Mouse (Mus musculus): ENCODE data around the gene Cit. TPM values are rescaled to one million over a fixed set of nuclear protein-coding genes. Genes with fewer than 3 reads are reported as not detected.

The Cit gene
- polyA plus RNA-seq, 1 experiment from 2014 or later = 30.7 TPM

DNA sequence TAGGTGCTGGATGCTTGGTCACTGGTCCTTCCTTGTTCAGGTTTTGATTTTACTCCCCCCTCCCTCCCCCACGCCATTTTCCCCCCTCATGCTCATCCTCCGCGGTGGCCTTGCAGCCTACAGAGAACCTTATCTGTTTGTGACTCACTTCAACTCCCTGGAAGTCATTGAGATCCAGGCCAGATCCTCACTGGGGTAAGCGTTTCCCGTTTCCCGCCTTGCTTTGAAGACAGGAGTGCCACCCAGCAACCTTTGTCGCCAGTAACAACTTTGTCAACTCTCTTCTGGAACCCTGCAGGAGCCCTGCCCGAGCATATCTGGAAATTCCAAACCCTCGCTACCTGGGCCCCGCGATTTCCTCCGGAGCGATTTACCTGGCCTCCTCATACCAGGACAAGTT is 152.3 kb downstream of the Cit start:
- H3K4me1 ChIP-seq (ENCODE audit: control insufficient read depth, insufficient read depth, low read length) = no peaks in the 10 kb centered on the region
- no peak overlapping the region for H3K27ac ChIP-seq (replicated peaks; ENCODE audit: low read depth, low read length)
- H3K4me3 ChIP-seq (ENCODE audit: low read depth, low read length) = no peak overlapping the region
- H3K36me3 ChIP-seq (ENCODE audit: control insufficient read depth, insufficient read depth, low read length) = peaks cover 5% of the 10 kb centered on the region; the same call in 1 of the 2 replicates
- H3K9ac ChIP-seq (ENCODE audit: low read length) = no peak overlapping the region
- H3K4me2 ChIP-seq (ENCODE audit: low read depth, severe bottlenecking) = no peak overlapping the region
- ATAC-seq (ENCODE audit: insufficient number of reproducible peaks, low FRiP score, low TSS enrichment, low read depth) = no peak
- H3K9me3 ChIP-seq (ENCODE audit: control insufficient read depth, low read length) = no peaks in the 10 kb centered on the region
- DNase-seq (ENCODE audit: low spot score) = no peak
- 76% methylated on average over 13 of the region's 13 CpGs for WGBS
- H3K27me3 ChIP-seq (ENCODE audit: control insufficient read depth, insufficient read depth, low read length) = no peaks in the 10 kb centered on the region

- Histone ChIP-seq H3K9me3 (ENCODE audit: control insufficient read depth, low read length) (no peaks in the 10 kb centered on the region), H3K9ac (ENCODE audit: low read length) (no peak overlapping the region), H3K4me2 (ENCODE audit: low read depth, severe bottlenecking) (no peak overlapping the region), H3K4me3 (ENCODE audit: low read depth, low read length) (no peak overlapping the region), H3K27ac (replicated peaks; ENCODE audit: low read depth, low read length) (no peak overlapping the region), H3K27me3 (ENCODE audit: control insufficient read depth, insufficient read depth, low read length) (no peaks in the 10 kb centered on the region), H3K4me1 (ENCODE audit: control insufficient read depth, insufficient read depth, low read length) (no peaks in the 10 kb centered on the region), H3K36me3 (ENCODE audit: control insufficient read depth, insufficient read depth, low read length) (peaks cover 7% of the 10 kb centered on the region; the same call in 1 of the 2 replicates)
- 87% methylated on average over 8 of the region's 8 CpGs for WGBS
- DNase-seq (ENCODE audit: low spot score) = no peak
- ATAC-seq (ENCODE audit: insufficient number of reproducible peaks, low FRiP score, low TSS enrichment, low read depth) = no peak
These were observed 158.1 kb downstream of the Cit start for GRCm38 (mm10) chr5:116003154-116003553.

GRCm38 (mm10) chr5:116003825-116004224 is 158.7 kb downstream of the Cit start:
- Histone ChIP-seq H3K4me2 (ENCODE audit: low read depth, severe bottlenecking) (no peak overlapping the region), H3K27ac (replicated peaks; ENCODE audit: low read depth, low read length) (no peak overlapping the region), H3K27me3 (ENCODE audit: control insufficient read depth, insufficient read depth, low read length) (no peaks in the 10 kb centered on the region), H3K4me3 (ENCODE audit: low read depth, low read length) (no peak overlapping the region), H3K9me3 (ENCODE audit: control insufficient read depth, low read length) (no peaks in the 10 kb centered on the region), H3K4me1 (ENCODE audit: control insufficient read depth, insufficient read depth, low read length) (no peaks in the 10 kb centered on the region), H3K9ac (ENCODE audit: low read length) (no peak overlapping the region), H3K36me3 (ENCODE audit: control insufficient read depth, insufficient read depth, low read length) (peaks cover 7% of the 10 kb centered on the region; the same call in 1 of the 2 replicates)
- WGBS = 47% methylated on average over 13 of the region's 13 CpGs
- ATAC-seq (ENCODE audit: insufficient number of reproducible peaks, low FRiP score, low TSS enrichment, low read depth) = no peak
- no peak for DNase-seq (ENCODE audit: low spot score)

DNA sequence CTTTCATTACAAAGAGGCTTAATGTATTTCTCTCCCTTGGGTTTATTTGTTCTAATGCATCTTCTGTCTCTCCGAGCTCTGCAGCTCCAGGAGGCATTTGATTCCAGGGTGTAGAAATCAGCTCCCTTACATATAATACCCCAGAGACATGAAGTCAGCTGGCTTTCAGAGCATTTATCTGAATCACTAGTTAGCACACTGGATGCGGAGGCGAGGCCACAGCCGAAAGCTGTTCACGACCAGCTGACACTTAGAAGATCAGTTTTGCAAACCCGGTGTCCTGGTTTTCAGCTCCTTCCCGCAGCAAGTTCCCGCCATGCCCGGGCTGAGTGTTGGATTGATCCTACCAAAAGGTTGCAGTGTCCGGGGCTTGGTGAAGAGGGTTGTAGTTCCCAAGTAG is 159.2 kb downstream of the Cit start:
- Histone ChIP-seq H3K36me3 (ENCODE audit: control insufficient read depth, insufficient read depth, low read length) (peaks cover 7% of the 10 kb centered on the region; the same call in 1 of the 2 replicates), H3K9ac (ENCODE audit: low read length) (no peak overlapping the region), H3K9me3 (ENCODE audit: control insufficient read depth, low read length) (no peaks in the 10 kb centered on the region), H3K27ac (replicated peaks; ENCODE audit: low read depth, low read length) (no peak overlapping the region), H3K4me3 (ENCODE audit: low read depth, low read length) (no peak overlapping the region), H3K4me2 (ENCODE audit: low read depth, severe bottlenecking) (no peak overlapping the region), H3K4me1 (ENCODE audit: control insufficient read depth, insufficient read depth, low read length) (no peaks in the 10 kb centered on the region), H3K27me3 (ENCODE audit: control insufficient read depth, insufficient read depth, low read length) (no peaks in the 10 kb centered on the region)
- WGBS = 89% methylated on average over 10 of the region's 10 CpGs
- ATAC-seq (ENCODE audit: insufficient number of reproducible peaks, low FRiP score, low TSS enrichment, low read depth) = no peak
- DNase-seq (ENCODE audit: low spot score) = no peak

DNA sequence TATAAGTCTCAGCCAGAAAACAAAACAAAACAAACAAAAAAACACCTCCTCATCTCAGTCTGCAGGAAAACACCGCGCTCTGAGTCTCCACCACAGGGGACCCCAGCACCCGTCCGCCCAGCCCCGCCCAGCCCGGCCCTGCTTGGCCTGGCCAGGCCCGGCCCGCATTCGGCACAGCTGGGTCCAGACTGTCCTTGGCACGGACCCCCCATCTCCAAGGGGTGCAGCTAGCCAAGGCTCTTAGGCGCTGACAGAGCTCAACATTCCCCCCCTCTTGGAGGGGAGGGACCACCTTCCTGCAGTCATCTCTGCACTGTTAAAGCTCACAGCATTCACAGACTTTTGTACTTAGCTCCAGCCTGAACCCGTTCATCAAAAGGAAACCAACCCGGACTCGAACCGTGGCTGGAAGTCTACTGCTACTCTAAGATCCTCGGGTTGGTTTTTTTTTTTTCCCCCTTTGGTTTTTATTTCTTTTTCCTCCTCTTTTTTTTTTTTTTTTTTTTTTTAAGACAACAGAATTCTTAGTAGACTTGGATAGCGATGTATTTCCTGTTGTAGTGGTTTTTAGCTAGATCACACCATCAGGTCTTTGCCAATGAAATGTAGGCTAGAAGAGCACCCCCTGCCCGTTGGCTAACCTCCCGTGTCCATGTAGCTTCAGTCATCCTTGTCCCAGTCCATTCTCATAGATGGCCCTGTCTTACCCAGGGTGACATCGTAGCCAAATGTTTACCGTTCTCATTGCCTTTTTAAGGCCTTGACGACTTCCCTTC is 161.4 kb downstream of the Cit start:
- no peak overlapping the region for H3K4me3 ChIP-seq (ENCODE audit: low read depth, low read length)
- no peak overlapping the region for H3K9ac ChIP-seq (ENCODE audit: low read length)
- H3K4me1 ChIP-seq (ENCODE audit: control insufficient read depth, insufficient read depth, low read length) = no peaks in the 10 kb centered on the region
- ATAC-seq (ENCODE audit: insufficient number of reproducible peaks, low FRiP score, low TSS enrichment, low read depth) (no peak), DNase-seq (ENCODE audit: low spot score) (no peak)
- no peaks in the 10 kb centered on the region for H3K9me3 ChIP-seq (ENCODE audit: control insufficient read depth, low read length)
- H3K36me3 ChIP-seq (ENCODE audit: control insufficient read depth, insufficient read depth, low read length) = peaks cover 4% of the 10 kb centered on the region; the same call in 1 of the 2 replicates
- 71% methylated on average over 22 of the region's 22 CpGs for WGBS
- H3K27ac ChIP-seq (replicated peaks; ENCODE audit: low read depth, low read length) = no peak overlapping the region
- H3K27me3 ChIP-seq (ENCODE audit: control insufficient read depth, insufficient read depth, low read length) = no peaks in the 10 kb centered on the region
- H3K4me2 ChIP-seq (ENCODE audit: low read depth, severe bottlenecking) = no peak overlapping the region

DNA sequence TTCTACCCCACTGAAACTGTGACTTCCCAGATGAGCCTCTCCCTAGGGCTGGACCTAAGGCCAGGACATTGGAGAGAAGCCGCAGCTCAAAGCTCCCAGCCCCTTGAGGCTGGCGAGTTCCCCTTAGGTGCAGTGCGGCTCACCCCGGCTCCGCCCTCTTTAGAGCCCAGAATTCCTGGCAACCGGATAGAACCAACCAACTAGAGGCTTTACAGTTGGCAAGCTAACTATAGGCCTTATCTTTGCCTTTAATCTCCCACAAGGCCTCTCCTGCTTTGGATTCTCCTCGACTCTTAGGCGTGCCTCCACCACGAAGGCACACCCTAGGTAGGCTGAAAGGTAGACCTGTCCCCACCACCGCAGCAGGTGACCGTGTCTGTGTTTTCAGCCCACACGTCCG is 162.6 kb downstream of the Cit start:
- no peak for DNase-seq (ENCODE audit: low spot score)
- ATAC-seq (ENCODE audit: insufficient number of reproducible peaks, low FRiP score, low TSS enrichment, low read depth) = no peak
- Histone ChIP-seq H3K27ac (replicated peaks; ENCODE audit: low read depth, low read length) (no peak overlapping the region), H3K9ac (ENCODE audit: low read length) (no peak overlapping the region), H3K27me3 (ENCODE audit: control insufficient read depth, insufficient read depth, low read length) (no peaks in the 10 kb centered on the region), H3K4me3 (ENCODE audit: low read depth, low read length) (no peak overlapping the region), H3K4me1 (ENCODE audit: control insufficient read depth, insufficient read depth, low read length) (no peaks in the 10 kb centered on the region), H3K36me3 (ENCODE audit: control insufficient read depth, insufficient read depth, low read length) (peaks cover 4% of the 10 kb centered on the region; the same call in 1 of the 2 replicates), H3K4me2 (ENCODE audit: low read depth, severe bottlenecking) (no peak overlapping the region), H3K9me3 (ENCODE audit: control insufficient read depth, low read length) (no peaks in the 10 kb centered on the region)
- WGBS = 84% methylated on average over 13 of the region's 13 CpGs

- Histone ChIP-seq H3K4me1 (ENCODE audit: control insufficient read depth, insufficient read depth, low read length) (no peaks in the 10 kb centered on the region), H3K9ac (ENCODE audit: low read length) (no peak overlapping the region), H3K27me3 (ENCODE audit: control insufficient read depth, insufficient read depth, low read length) (no peaks in the 10 kb centered on the region), H3K36me3 (ENCODE audit: control insufficient read depth, insufficient read depth, low read length) (peaks cover 11% of the 10 kb centered on the region), H3K27ac (replicated peaks; ENCODE audit: low read depth, low read length) (no peak overlapping the region), H3K4me3 (ENCODE audit: low read depth, low read length) (no peak overlapping the region), H3K9me3 (ENCODE audit: control insufficient read depth, low read length) (no peaks in the 10 kb centered on the region), H3K4me2 (ENCODE audit: low read depth, severe bottlenecking) (no peak overlapping the region)
- DNase-seq (ENCODE audit: low spot score) (no peak), ATAC-seq (ENCODE audit: insufficient number of reproducible peaks, low FRiP score, low TSS enrichment, low read depth) (no peak)
- 74% methylated on average over 15 of the region's 15 CpGs for WGBS
These were observed 164.2 kb downstream of the Cit start for GRCm38 (mm10) chr5:116009091-116009851.

DNA sequence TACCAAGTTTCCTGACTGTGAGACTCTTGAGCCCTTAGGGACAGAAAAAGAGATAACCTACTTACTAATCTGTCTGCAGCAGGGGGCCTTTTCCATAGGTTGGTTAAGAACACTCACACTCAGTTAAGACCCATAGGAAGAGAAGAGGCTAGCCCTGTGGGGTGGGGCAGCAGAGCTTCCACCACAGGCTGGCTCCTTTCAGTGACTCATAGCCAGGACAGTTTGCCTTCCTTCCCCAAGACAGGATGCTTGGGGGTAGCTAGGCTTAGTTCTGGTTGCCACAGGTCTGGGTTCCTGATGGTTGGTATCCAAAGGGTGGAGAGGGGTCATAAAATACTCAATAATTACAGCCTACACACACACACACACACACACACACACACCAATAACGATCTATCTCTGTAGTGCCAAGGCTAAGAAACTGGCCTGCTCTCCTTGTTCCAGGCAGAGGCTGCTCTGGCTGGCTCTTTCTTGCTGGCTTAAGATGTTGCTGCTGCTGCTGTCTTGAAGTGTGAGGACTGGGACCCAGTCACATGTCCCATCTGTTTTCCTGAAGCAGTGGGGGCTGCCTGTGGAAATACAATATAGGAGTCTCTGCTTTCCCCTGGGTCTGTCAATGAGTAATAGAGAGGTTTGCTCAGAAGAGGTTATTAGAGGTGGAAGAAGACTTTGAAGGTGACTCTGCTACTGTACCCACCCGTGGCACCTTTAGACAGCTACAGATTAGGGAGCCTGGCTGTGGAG is 165.0 kb downstream of the Cit start:
- Histone ChIP-seq H3K9ac (ENCODE audit: low read length) (no peak overlapping the region), H3K9me3 (ENCODE audit: control insufficient read depth, low read length) (no peaks in the 10 kb centered on the region), H3K27me3 (ENCODE audit: control insufficient read depth, insufficient read depth, low read length) (no peaks in the 10 kb centered on the region), H3K36me3 (ENCODE audit: control insufficient read depth, insufficient read depth, low read length) (peaks cover 18% of the 10 kb centered on the region), H3K27ac (replicated peaks; ENCODE audit: low read depth, low read length) (no peak overlapping the region), H3K4me1 (ENCODE audit: control insufficient read depth, insufficient read depth, low read length) (no peaks in the 10 kb centered on the region), H3K4me2 (ENCODE audit: low read depth, severe bottlenecking) (no peak overlapping the region), H3K4me3 (ENCODE audit: low read depth, low read length) (no peak overlapping the region)
- WGBS = 78% methylated on average over 2 of the region's 2 CpGs
- no peak for ATAC-seq (ENCODE audit: insufficient number of reproducible peaks, low FRiP score, low TSS enrichment, low read depth)
- DNase-seq (ENCODE audit: low spot score) = no peak

All from limb, embryonic 11.5 days (tissue).